Mouse (Mus musculus) ES-E14 (cell line): Measurements from ENCODE around the gene Tk1. TPM values are rescaled to one million over a fixed set of nuclear protein-coding genes. Genes with fewer than 3 reads are reported as not detected.

Experiments used
- DNase-seq: peaks from one replicate; pipeline ENCODE4 v3.0.0-alpha.2; 2013; ENCODE audit warnings: low read depth, low spot score
- H3K27ac ChIP-seq: 2 replicates; pipeline ENCODE4 v1.5.1; 2012; ENCODE audit warnings: low read depth, mild to moderate bottlenecking, low read length, moderate library complexity, mixed read lengths; ENCODE audit not compliant: poor library complexity, insufficient read depth, severe bottlenecking
- H3K36me3 ChIP-seq: 2 replicates; pipeline ENCODE4 v1.6.1; 2012; ENCODE audit warnings: mild to moderate bottlenecking, low read length, moderate library complexity, mixed read lengths; ENCODE audit not compliant: control insufficient read depth, poor library complexity, insufficient read depth, severe bottlenecking
- H3K4me1 ChIP-seq, 2 experiments: fragments of 150-350 bp in 1 of 2; sonication (generic) in 1 of 2; 2 replicates each; pipeline ENCODE4 v1.6.1; 2012; ENCODE audit warnings: low read length in 2 of 2, mild to moderate bottlenecking in 1 of 2, mixed read lengths in 1 of 2; ENCODE audit not compliant: control insufficient read depth in 2 of 2, insufficient read depth in 2 of 2, poor library complexity in 1 of 2
- H3K4me3 ChIP-seq, 2 experiments: fragments of 150-350 bp in 1 of 2; sonication (generic) in 1 of 2; 2 replicates each; pipeline ENCODE4 v1.5.1; 2012; ENCODE audit warnings: low read length in 2 of 2, low read depth in 1 of 2, mild to moderate bottlenecking in 1 of 2, mixed read lengths in 1 of 2; ENCODE audit not compliant: insufficient read depth in 1 of 2, poor library complexity in 1 of 2, severe bottlenecking in 1 of 2
- H3K9ac ChIP-seq: 2 replicates; pipeline ENCODE4 v1.6.1; 2012; ENCODE audit warnings: low read depth, mild to moderate bottlenecking, low read length, mixed read lengths; ENCODE audit not compliant: poor library complexity, insufficient read depth, severe bottlenecking
- H3K9me3 ChIP-seq: fragments of 150-350 bp; sonication (generic); 2 replicates; pipeline ENCODE4 v1.6.1; 2012; ENCODE audit warnings: low read depth, mild to moderate bottlenecking, low read length; ENCODE audit not compliant: control insufficient read depth, insufficient read depth
- CHD2 ChIP-seq: IDR thresholded peaks from 2 replicates; pipeline ENCODE4 v1.6.1; 2014; ENCODE audit warnings: mild to moderate bottlenecking, low read depth, low read length, inconsistent platforms
- HCFC1 ChIP-seq: IDR thresholded peaks from 2 replicates; pipeline ENCODE4 v1.6.1; 2012; ENCODE audit warnings: low read length, inconsistent platforms, borderline replicate concordance; ENCODE audit not compliant: insufficient read depth
- MAFK ChIP-seq: IDR thresholded peaks from 2 replicates; pipeline ENCODE4 v1.6.1; 2014; ENCODE audit warnings: mild to moderate bottlenecking, low read depth, low read length, inconsistent platforms; ENCODE audit not compliant: insufficient read depth
- ZC3H11A ChIP-seq: IDR thresholded peaks from 2 replicates; pipeline ENCODE4 v1.6.1; 2012; ENCODE audit warnings: low read depth, mild to moderate bottlenecking, inconsistent platforms, low read length, borderline replicate concordance
- ZNF384 ChIP-seq: IDR thresholded peaks from 2 replicates; pipeline ENCODE4 v1.6.1; 2012; ENCODE audit warnings: low read depth, low read length, inconsistent platforms
- in situ Hi-C, 2 experiments: fragments of 600-800 bp; cut with MboI; formaldehyde crosslinking; loops; one replicate each; pipeline ENCODE4 v1.15.1; 2025; ENCODE audit warnings: low sequenced_read_pairs in 2 of 2, inconsistent platforms in 1 of 2; ENCODE audit not compliant: unreplicated experiment in 2 of 2
- total RNA-seq: library from RNA; depleted of rRNA; stranded (reverse); fragments of 300-350 nt; gene quantifications from 2 replicates; pipeline ENCODE4 v1.2.3, GENCODE M21; 2012

Tk1 gene
- total RNA-seq, 1 experiment = 89.3 TPM

DNA sequence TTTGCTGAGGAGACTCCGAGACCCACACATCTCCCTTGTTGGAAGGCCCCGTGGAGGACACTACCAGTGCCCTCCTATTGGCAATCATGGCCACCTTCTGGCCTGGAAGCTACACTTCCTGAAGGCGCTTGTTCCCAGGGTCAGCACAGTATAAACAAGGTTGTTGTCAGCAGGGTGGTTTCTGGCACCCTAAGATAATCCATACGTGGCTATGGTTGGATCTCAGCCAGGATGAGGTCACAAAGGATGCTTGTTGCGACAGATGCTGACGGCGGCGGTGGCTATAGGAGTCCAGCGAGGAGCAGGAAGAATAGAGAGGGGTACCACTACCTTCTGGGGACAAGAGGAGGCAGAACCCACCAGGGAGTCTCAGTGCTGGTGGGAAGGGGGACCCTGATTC, 4.5 kb upstream of the Tk1 start:
- Histone ChIP-seq H3K4me1 (peaks cover 7 to 13% of the 10 kb centered on the region in 2 experiments), H3K27ac (no peak overlapping the region), H3K4me3 (no peak overlapping the region), H3K9me3 (no peaks in the 10 kb centered on the region), H3K36me3 (no peaks in the 10 kb centered on the region), H3K9ac (no peak overlapping the region)
- TF ChIP-seq CHD2 (no peak), MAFK (no peak), ZNF384 (no peak), ZC3H11A (no peak), HCFC1 (no peak)
- in situ Hi-C loops = no loop called here
- DNase-seq = no peak

GRCm38 (mm10) chr11:117829671-117830215, 3.9 kb upstream of the Tk1 start:
- Histone ChIP-seq H3K9me3 (no peaks in the 10 kb centered on the region), H3K4me3 (no peak overlapping the region), H3K4me1 (peaks cover 7 to 13% of the 10 kb centered on the region in 2 experiments), H3K9ac (no peak overlapping the region), H3K27ac (no peak overlapping the region), H3K36me3 (no peaks in the 10 kb centered on the region)
- DNase-seq = no peak
- TF ChIP-seq MAFK = no peak
- no peak for TF ChIP-seq ZNF384
- in situ Hi-C loops = no loop called here

GRCm38 (mm10) chr11:117828888-117829604, 3.2 kb upstream of the Tk1 start:
- H3K4me3 ChIP-seq = no peak overlapping the region
- in situ Hi-C loops = no loop called here
- peak overlapping the region; percentile 14; the same call in 1 of the 2 replicates for H3K9ac ChIP-seq
- no peak for DNase-seq
- H3K27ac ChIP-seq = no peak overlapping the region
- H3K4me1 ChIP-seq = peaks cover 7 to 16% of the 10 kb centered on the region in 2 experiments
- no peaks in the 10 kb centered on the region for H3K9me3 ChIP-seq
- TF ChIP-seq HCFC1 = no peak
- TF ChIP-seq CHD2 = no peak
- TF ChIP-seq ZC3H11A = no peak
- no peak for TF ChIP-seq MAFK
- no peak for TF ChIP-seq ZNF384
- H3K36me3 ChIP-seq = no peaks in the 10 kb centered on the region

- H3K9me3 ChIP-seq = no peaks in the 10 kb centered on the region
- peaks cover 3% of the 10 kb centered on the region for H3K36me3 ChIP-seq
- H3K27ac ChIP-seq = no peak overlapping the region
- no peak for DNase-seq
- in situ Hi-C loops = no loop called here
- H3K4me3 ChIP-seq = no peak overlapping the region
- H3K4me1 ChIP-seq = peaks cover 7 to 22% of the 10 kb centered on the region in 2 experiments
- H3K9ac ChIP-seq = peak overlapping the region; percentile 7; the same call in 1 of the 2 replicates
- TF ChIP-seq ZNF384 (no peak), CHD2 (no peak), ZC3H11A (no peak), HCFC1 (no peak), MAFK (no peak)
Measured at GRCm38 (mm10) chr11:117828149-117828887, 2.4 kb upstream of the Tk1 start.
